Mouse (Mus musculus): ENCODE measurements around the gene Slc25a51.
A peak's percentile ranks its signal among the peaks of the same experiment; 100 is the strongest.

The Slc25a51 gene

GRCm38 (mm10) chr4:45408427-45409132, at the start of gene Slc25a51:
Gene Slc25a51, minus strand, starts transcription at chr4:45408766.
- peak; percentile 86 for DNase-seq (ENCODE audit: low spot score)

GRCm38 (mm10) chr4:45457543-45457942, 49.0 kb upstream of the Slc25a51 start:
- DNase-seq (ENCODE audit: low spot score): no peak

- no peak for DNase-seq (ENCODE audit: low spot score)
These were observed 46.4 kb upstream of the Slc25a51 start for GRCm38 (mm10) chr4:45455001-45455400.

- DNase-seq (ENCODE audit: low spot score): no peak
These were observed 44.8 kb upstream of the Slc25a51 start for GRCm38 (mm10) chr4:45453271-45453851.

GRCm38 (mm10) chr4:45452569-45453111, 44.1 kb upstream of the Slc25a51 start:
- no peak for DNase-seq (ENCODE audit: low spot score)

GRCm38 (mm10) chr4:45449012-45449411, 40.4 kb upstream of the Slc25a51 start:
- no peak for DNase-seq (ENCODE audit: low spot score)

GRCm38 (mm10) chr4:45448481-45448880, 39.9 kb upstream of the Slc25a51 start:
- no peak for DNase-seq (ENCODE audit: low spot score)

GRCm38 (mm10) chr4:45447196-45447595, 38.6 kb upstream of the Slc25a51 start:
- no peak for DNase-seq (ENCODE audit: low spot score)

GRCm38 (mm10) chr4:45445235-45445634, 36.7 kb upstream of the Slc25a51 start:
- no peak for DNase-seq (ENCODE audit: low spot score)

- DNase-seq (ENCODE audit: low spot score): no peak
These were observed 36.2 kb upstream of the Slc25a51 start for GRCm38 (mm10) chr4:45444813-45445212.

- DNase-seq (ENCODE audit: low spot score): no peak
These were observed 35.1 kb upstream of the Slc25a51 start for GRCm38 (mm10) chr4:45443652-45444051.

- no peak for DNase-seq (ENCODE audit: low spot score)
These were observed 33.7 kb upstream of the Slc25a51 start for GRCm38 (mm10) chr4:45442237-45442636.

- no peak for DNase-seq (ENCODE audit: low spot score)
These were observed 33.2 kb upstream of the Slc25a51 start for GRCm38 (mm10) chr4:45441778-45442177.

GRCm38 (mm10) chr4:45439281-45439680, 30.7 kb upstream of the Slc25a51 start:
- no peak for DNase-seq (ENCODE audit: low spot score)

- DNase-seq (ENCODE audit: low spot score): no peak
These were observed 28.4 kb upstream of the Slc25a51 start for GRCm38 (mm10) chr4:45437010-45437409.

GRCm38 (mm10) chr4:45436383-45436913, 27.9 kb upstream of the Slc25a51 start:
- no peak for DNase-seq (ENCODE audit: low spot score)

- no peak for DNase-seq (ENCODE audit: low spot score)
These were observed 27.3 kb upstream of the Slc25a51 start for GRCm38 (mm10) chr4:45435899-45436298.

- DNase-seq (ENCODE audit: low spot score): no peak
These were observed 26.1 kb upstream of the Slc25a51 start for GRCm38 (mm10) chr4:45434681-45435080.

GRCm38 (mm10) chr4:45434071-45434470, 25.5 kb upstream of the Slc25a51 start:
- peak; percentile 32 for DNase-seq (ENCODE audit: low spot score)

GRCm38 (mm10) chr4:45431806-45432205, 23.2 kb upstream of the Slc25a51 start:
- DNase-seq (ENCODE audit: low spot score): no peak

- DNase-seq (ENCODE audit: low spot score): peak; percentile 19
These were observed 22.8 kb upstream of the Slc25a51 start for GRCm38 (mm10) chr4:45431316-45431715.

- no peak for DNase-seq (ENCODE audit: low spot score)
These were observed 20.9 kb upstream of the Slc25a51 start for GRCm38 (mm10) chr4:45429451-45429850.

Data from ovary, postnatal 36 days (tissue).